Mouse (Mus musculus) v-Abl transformed pro-B cells (cell line): ENCODE results near the gene Amz2.

Source experiments
- in situ Hi-C, 2 experiments: fragments of 400-800 bp; cut with MboI; formaldehyde crosslinking; loops; one replicate each; pipeline ENCODE4 v1.15.1; 2025; ENCODE audit not compliant: unreplicated experiment in 2 of 2

Amz2 gene

GRCm38 (mm10) chr11:109425392-109426271, at the start of gene Amz2:
TSS of gene Amz2 (plus strand) at chr11:109425946.
- in situ Hi-C loops, result loop anchor here (5.0 to 25.0 kb wide), 2 partner anchors 93 to 513 kb away; partner anchors contain the start of gene Axin2 (in 1 of the 2)

DNA sequence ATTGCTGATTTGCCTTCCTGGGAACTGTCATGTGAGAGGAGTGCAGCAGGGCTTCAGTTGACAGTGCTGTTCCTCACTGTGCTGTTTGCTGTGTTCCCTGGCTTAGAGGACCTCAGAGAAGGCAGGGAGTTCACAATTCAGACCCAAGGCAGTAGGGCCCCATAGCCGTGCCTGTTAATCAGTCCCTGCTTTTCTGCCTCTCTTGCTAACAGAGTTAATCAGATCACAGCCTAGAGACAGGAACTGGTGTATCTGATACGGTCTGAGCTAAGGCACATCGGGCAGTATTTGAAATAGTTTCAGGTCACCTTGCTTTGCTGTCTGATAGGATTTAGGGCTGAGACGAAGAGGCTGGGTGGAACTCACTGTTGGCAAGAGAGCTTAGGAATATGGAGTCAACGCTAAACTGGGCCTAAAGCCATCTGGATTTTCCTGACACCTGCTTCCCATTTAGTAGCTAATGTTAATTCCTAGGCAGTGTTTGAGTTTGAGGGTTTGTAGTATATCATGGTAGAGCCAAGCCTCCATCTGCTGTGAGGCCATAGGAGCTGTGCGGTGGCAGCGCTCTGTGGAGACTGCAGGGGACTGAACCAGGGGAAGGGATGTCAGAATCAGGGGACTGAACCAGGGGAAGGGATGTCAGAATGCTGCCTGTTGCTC, 49.1 kb upstream of the Amz2 start:
- in situ Hi-C loops, result no loop called here

DNA sequence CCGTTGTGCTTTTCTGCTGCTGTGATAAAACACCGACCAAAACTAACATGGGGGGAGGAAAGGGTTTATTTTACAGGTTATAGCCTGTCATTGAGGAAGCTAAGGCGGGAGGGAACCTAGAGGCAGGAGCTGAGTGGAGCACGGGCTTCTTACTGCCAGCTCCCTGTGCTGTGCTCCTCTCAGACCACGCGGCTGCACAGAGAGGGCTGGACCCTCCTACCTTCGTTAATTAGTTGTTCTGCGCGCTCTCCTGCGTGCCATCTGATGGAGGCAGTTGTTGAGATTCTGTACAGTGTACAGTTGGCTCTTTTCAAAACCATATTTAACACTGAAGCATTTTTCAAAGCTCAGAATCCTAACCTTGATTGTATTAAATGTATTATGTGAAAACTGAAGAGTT, 48.3 kb upstream of the Amz2 start:
- in situ Hi-C loops, result no loop called here

GRCm38 (mm10) chr11:109378051-109378450, 47.7 kb upstream of the Amz2 start:
- in situ Hi-C loops, result no loop called here

GRCm38 (mm10) chr11:109380662-109381061, 45.1 kb upstream of the Amz2 start:
- in situ Hi-C loops, result no loop called here

DNA sequence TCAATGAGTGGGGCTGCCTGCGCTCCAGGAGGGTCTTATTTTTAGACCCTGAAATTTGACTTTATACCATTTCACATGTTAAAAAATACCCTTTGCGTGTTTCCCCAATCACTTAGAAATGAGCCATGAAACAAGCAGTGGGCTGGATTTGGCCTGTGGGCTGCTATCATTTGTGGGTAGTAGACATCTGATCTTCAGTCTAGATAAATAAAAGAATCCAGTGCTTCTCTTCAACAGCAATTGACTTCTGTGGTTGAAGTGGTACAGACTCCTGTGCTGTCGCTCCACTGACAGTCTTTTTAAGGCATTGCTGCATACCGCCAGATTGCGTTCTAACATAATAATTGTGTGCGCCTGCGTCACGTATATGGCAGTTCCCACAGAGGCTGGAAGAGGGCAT, 40.5 kb upstream of the Amz2 start:
- in situ Hi-C loops, result no loop called here

- in situ Hi-C loops, result no loop called here
Measured at GRCm38 (mm10) chr11:109389046-109389445, 36.7 kb upstream of the Amz2 start.

DNA sequence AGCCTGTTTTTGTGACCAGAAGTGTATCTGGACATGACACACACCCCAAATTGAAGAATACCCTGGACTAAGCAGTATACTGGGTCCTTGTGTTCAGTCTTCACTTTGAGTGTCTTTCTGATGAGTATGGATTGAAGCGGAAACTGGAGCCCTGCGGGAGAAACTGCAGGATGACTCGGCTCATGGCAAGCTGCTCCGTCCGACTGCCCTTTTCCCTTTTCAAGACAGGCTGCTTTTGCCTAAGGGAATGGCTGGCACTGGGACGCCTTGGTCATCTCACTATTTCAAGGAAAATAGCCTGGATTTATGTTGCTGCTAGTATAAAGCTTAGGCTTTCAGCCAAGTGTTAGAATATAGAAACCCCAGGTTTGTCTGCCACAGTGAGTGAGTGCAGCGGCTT, 34.5 kb upstream of the Amz2 start:
- in situ Hi-C loops, result no loop called here

DNA sequence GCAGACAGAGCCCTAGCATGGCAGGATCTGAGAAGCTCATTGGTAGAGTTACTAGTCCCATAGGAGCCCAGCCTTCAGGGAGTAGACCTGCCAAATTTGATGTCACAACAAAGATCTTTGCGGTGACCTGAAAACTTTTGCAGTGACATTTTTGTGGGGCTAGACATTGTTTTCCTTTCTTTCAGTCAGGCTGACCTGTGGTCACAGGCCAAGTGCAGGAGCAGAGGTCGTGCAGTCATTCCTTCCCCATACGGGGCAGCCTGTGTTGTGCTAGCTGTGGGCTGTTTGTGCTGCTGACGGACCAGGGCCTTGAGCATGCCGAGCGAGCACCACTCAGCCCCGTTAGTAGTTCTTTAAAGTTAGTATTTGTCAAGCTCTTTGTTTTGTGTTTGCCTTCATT, 34.0 kb upstream of the Amz2 start:
- in situ Hi-C loops, result no loop called here

DNA sequence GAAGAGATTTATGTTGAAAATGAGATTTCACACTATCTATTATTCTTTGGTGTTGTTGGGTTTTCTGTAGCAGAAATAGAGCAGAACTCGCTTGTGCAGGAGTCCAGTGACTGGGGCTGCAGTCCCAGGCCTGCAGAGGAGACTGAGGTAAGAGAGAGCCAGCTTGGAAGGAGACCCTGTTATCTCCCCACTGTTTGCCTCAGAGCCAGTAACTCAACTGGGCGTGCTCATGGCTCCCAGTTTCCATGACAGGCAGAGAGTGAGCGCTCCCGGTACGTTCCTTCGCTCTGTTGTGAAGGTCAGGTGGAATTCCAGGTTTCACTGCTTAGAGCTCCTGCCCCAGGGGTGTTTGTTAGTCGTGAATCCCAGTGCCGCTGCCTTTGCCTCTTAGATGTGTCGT, 33.1 kb upstream of the Amz2 start:
- in situ Hi-C loops, result no loop called here

- in situ Hi-C loops, result no loop called here
Measured at GRCm38 (mm10) chr11:109394758-109395157, 31.0 kb upstream of the Amz2 start.

DNA sequence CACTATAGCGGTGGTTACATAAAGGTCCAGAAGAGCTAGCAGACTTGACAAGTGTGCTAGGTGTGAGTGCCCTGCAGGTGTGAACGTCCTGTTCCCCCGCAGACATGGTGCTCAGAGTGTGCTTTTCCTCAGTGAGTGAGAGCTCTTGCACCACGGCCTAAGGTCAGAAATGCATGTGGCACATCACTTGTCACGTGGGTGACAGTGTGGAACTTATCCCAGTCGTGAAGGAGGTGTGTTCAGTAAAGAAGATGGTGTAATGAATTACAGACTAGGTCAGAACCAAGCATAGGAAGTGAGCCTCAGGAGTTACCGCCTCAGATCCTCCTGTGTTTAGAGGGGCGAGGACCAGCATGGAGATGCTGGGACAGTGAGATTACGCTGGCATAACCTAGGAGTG, 30.5 kb upstream of the Amz2 start:
- in situ Hi-C loops, result no loop called here

DNA sequence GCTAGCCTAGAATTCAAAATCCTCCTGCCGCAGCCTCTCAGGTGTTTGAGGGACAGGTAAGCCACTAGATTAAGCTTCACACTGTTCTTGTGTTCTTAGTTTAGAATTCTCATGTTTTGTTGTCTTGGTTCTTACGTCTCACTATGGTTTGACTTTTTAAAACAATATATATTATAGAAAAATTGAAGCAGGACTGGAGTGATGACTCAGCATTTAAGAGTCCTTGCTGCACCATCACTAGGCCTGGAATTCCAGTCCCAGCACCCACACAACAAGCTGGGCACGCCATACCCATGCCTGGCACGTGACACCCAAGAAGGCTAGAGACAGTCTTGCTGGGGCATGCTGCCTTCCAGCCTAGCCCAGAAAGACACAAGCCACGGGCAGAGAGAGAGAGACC, 19.3 kb upstream of the Amz2 start:
- in situ Hi-C loops, result no loop called here

DNA sequence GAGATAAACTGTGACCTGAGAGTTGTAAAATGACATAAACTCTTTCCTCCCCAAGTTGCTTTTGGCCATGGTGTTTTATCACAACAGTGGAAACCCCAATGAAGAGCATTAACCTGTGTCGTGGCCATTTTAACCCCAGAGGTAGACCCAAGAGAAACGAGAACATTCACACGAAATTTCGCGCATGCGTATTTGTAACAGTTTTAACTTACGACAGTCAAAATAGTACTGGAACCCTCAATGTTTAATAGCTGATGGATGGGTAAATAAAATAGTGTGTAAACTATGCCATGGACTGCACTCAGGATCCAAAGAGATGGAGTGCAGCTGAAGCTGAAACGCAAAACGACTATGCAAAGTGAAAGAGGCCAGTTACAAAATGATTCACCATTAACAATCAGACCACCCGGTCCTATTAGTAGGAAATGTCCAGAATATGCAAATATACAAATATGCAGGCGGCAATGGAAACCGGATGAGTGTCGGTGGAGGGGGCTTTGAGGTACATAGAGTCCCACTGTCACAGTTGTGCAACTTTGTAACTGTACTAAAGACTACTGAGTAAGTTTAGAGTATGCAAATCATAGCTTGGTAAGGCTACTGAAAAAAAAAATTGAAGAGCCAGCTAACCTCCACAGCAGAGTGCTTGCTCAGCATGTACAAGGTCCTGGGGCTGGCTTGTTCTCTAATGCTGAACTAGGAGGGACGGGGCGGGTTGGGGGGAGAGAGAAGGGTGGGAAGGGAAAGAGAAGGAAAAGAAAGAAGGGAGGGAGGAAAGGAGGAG, 15.4 kb upstream of the Amz2 start:
- in situ Hi-C loops, result no loop called here

DNA sequence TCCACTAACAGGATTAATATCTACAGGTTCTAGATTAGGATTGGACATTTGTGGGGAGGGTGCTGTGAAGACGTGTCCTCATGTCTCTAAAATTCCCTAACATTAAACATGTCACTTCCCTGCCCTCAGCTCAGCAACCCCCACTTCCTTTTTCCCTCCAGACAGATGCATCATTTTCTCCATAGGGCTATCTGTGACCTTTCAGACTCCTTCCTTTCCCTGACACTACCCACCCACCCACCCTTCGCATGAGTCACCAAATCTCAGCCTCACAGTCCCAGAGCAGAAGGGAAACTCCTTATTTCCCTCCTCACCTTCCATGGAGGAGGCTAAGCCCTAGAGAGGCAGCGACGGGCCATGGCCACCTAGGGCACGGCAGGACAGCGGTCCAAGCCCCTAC, 12.1 kb upstream of the Amz2 start, which contains the start of gene 9930022D16Rik:
Gene 9930022D16Rik, plus strand, starts transcription at position 301 of the 400 bp plus-strand sequence.
- in situ Hi-C loops, result no loop called here

DNA sequence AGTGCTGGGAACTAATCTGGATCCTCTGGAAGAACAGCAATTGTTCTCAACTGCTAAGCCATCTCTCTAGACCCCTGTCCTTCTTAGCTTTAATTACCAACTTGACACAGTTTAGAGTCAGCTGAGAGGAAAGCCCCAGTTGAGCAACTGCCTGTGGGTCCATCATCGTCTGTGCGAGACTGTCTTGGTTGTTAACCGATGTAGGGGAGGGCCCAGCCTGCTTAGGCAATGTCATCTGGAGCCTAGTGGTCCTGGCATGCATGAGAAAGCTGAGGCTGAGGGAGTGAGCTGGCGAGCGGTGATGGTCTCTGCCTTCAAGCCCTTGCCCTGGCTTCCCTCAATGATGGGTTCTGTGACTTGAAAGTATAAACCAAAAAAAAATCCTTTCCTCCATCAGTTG, 10.9 kb upstream of the Amz2 start:
- in situ Hi-C loops, result no loop called here

GRCm38 (mm10) chr11:109416709-109417420, 8.9 kb upstream of the Amz2 start:
- in situ Hi-C loops, result no loop called here

DNA sequence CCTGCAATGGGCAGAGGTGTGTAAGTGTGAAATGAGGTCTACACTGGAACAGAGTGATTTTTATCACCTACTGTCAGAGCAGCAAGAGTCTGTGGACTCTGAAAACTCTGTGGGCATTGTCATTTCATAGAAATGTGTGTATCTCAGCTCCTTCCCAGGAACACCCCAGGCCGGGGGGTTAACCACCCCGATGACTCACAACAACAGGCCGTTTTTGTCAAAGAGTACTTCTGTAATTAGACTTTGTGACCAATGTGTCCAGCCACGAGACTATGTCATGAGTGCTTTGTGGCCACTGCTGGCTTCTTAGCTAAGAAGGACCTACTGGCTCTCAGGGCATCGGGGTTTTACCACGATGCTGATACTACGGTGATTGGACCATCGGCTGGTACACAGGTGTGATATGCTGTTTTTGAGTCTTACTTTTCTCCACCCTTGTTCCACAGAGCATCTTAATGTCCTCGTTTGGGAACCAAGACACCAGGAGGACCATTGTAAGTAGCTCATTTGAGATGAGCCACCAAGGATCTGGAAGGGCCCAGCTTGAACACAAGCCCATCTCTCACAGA, 8.2 kb upstream of the Amz2 start:
- in situ Hi-C loops, result no loop called here

- in situ Hi-C loops, result no loop called here
Measured at GRCm38 (mm10) chr11:109419461-109419860, 6.3 kb upstream of the Amz2 start.

DNA sequence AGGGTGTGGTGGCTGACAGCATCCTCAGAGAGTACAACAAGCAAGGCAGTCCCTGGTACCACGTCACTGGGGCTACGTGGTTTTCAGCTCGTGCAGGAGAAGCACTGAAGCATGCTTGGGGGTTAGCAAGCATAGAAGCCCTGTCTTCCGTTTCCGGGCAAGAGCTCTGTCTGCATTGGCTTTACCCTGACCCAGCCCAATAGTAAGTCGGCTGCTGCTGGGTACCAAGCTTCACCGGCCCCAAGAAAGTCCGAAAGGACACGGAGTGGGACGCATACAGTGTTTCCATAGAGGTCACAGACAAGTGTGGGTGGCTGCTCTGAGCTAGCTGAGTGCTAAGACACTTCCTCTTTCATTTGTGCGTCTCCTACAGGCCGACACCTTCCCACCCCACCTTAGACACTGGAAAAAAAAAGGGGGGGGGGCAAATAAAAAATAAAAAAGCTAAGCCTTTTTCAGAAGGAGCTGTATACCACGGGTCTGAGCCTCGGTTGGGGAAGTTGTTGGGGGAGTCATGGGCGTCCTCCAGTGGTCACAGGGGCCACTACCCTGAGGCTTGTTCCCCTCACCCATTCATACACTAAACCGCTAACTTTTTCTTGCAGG, 5.7 kb upstream of the Amz2 start:
- in situ Hi-C loops, result loop anchor here (5.0 kb wide), 1 partner anchor 58 kb away; the partner anchor contains the start of gene Gna13 (in 2 of the 2)
